Mouse (Mus musculus): Measurements from ENCODE around the gene Gria1. TPM values are rescaled to one million over a fixed set of nuclear protein-coding genes. Genes with fewer than 3 reads are reported as not detected.

Gene Gria1
- polyA plus RNA-seq, 1 experiment from 2014 or later: 0.63 TPM

DNA sequence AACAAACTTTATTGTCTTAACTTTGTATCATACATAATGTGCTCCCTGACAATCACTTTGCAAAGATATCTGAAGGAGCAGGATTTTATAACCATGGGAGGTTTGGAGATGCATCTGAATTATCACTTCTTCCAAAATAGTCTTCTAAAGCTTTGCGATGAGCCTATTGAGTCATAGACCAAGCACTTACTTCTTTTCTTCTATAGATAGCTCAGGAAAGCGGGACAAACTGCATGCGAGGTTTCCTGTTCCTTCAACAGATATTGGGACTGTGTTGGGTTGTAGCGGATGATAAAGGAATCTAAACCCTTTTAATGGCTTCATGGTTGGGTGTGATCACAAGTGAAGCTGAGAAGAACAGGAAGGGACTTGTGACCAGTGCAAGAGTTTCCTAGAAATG is 263.5 kb downstream of the Gria1 start:
- TF ChIP-seq EP300 (optimal IDR thresholded peaks at IDR 0.05) (no peak), CTCF (IDR thresholded peaks at IDR 0.05; ENCODE audit: low read depth) (no peak)

DNA sequence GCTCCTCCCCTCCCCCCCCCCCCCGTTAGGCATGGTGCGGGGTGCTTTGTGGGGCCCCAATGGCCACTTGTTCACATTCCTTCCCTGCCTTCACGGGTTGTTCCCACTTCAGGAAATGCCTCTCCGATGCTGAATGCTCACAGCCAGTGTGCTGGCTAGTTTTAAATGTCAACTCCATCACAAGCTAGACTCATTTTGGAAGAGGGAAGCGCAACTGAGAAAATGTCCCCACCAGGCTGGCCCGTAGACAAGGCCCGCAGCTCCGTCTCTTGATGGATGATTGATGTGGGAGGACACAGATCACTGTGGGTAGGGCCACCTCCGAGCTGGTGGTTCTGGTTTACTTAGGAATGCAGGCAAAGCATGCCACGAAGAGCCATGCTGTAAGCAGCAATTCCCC is 266.9 kb downstream of the Gria1 start:
- H3K36me3 ChIP-seq (ENCODE audit: control insufficient read depth, insufficient read depth, low read length): no peaks in the 10 kb centered on the region
- H3K4me3 ChIP-seq (ENCODE audit: low read depth, low read length): no peak overlapping the region
- ATAC-seq (ENCODE audit: low FRiP score, low TSS enrichment): no peak
- 20% methylated on average over 10 of the region's 10 CpGs for WGBS
- no peaks in the 10 kb centered on the region for H3K4me1 ChIP-seq (replicated peaks; ENCODE audit: control insufficient read depth, insufficient read depth)
- no peak overlapping the region for H3K9ac ChIP-seq (ENCODE audit: low read length)
- H3K9me3 ChIP-seq (ENCODE audit: control insufficient read depth, low read length): no peaks in the 10 kb centered on the region
- no peak overlapping the region for H3K27ac ChIP-seq (replicated peaks)
- no peak for DNase-seq (ENCODE audit: low spot score)
- H3K4me2 ChIP-seq (replicated peaks; ENCODE audit: low read depth): no peak overlapping the region
- H3K27me3 ChIP-seq (ENCODE audit: control insufficient read depth, insufficient read depth, low read length): no peaks in the 10 kb centered on the region
- no peak for TF ChIP-seq EP300 (optimal IDR thresholded peaks at IDR 0.05)
- no peak for TF ChIP-seq CTCF (IDR thresholded peaks at IDR 0.05; ENCODE audit: low read depth)

More for the DNA sequence above, 263.5 kb downstream of the Gria1 start:
- no peak for DNase-seq (ENCODE audit: low spot score)
- H3K36me3 ChIP-seq (ENCODE audit: control insufficient read depth, insufficient read depth, low read length): no peaks in the 10 kb centered on the region
- H3K27me3 ChIP-seq (ENCODE audit: control insufficient read depth, insufficient read depth, low read length): no peaks in the 10 kb centered on the region
- ATAC-seq (ENCODE audit: low FRiP score, low TSS enrichment): no peak
- no peaks in the 10 kb centered on the region for H3K9me3 ChIP-seq (ENCODE audit: control insufficient read depth, low read length)
- 93% methylated on average over 4 of the region's 4 CpGs for WGBS
- no peaks in the 10 kb centered on the region for H3K4me1 ChIP-seq (replicated peaks; ENCODE audit: control insufficient read depth, insufficient read depth)
- no peak overlapping the region for H3K4me3 ChIP-seq (ENCODE audit: low read depth, low read length)
- H3K27ac ChIP-seq (replicated peaks): no peak overlapping the region
- no peak overlapping the region for H3K9ac ChIP-seq (ENCODE audit: low read length)
- no peak overlapping the region for H3K4me2 ChIP-seq (replicated peaks; ENCODE audit: low read depth)

DNA sequence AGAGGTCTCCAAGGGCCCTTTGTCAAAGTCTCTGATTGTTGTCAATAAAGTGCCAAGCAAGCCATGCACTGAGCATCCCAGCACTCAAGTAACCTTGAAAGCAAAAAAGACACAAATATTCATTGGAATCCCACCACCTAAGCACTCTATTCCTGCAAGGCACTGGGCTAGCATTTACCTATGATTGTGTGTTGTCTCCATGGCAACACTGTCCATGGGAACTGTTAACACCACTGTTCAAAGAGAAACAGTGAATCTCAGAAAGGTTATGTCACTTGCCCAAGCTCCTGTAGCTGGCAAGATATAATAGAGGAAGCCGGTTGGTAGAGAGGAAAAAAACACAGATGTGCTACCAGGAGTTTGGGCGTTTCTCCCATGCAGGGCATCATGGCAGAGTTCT is 274.9 kb downstream of the Gria1 start:
- no peaks in the 10 kb centered on the region for H3K4me1 ChIP-seq (replicated peaks; ENCODE audit: control insufficient read depth, insufficient read depth)
- no peak overlapping the region for H3K4me3 ChIP-seq (ENCODE audit: low read depth, low read length)
- ATAC-seq (ENCODE audit: low FRiP score, low TSS enrichment) (no peak), DNase-seq (ENCODE audit: low spot score) (no peak)
- no peak overlapping the region for H3K9ac ChIP-seq (ENCODE audit: low read length)
- no peaks in the 10 kb centered on the region for H3K27me3 ChIP-seq (ENCODE audit: control insufficient read depth, insufficient read depth, low read length)
- no peaks in the 10 kb centered on the region for H3K36me3 ChIP-seq (ENCODE audit: control insufficient read depth, insufficient read depth, low read length)
- H3K27ac ChIP-seq (replicated peaks): no peak overlapping the region
- H3K9me3 ChIP-seq (ENCODE audit: control insufficient read depth, low read length): no peaks in the 10 kb centered on the region
- TF ChIP-seq CTCF (IDR thresholded peaks at IDR 0.05; ENCODE audit: low read depth) (no peak), EP300 (optimal IDR thresholded peaks at IDR 0.05) (no peak)
- WGBS: 74% methylated on average over 2 of the region's 2 CpGs
- no peak overlapping the region for H3K4me2 ChIP-seq (replicated peaks; ENCODE audit: low read depth)

DNA sequence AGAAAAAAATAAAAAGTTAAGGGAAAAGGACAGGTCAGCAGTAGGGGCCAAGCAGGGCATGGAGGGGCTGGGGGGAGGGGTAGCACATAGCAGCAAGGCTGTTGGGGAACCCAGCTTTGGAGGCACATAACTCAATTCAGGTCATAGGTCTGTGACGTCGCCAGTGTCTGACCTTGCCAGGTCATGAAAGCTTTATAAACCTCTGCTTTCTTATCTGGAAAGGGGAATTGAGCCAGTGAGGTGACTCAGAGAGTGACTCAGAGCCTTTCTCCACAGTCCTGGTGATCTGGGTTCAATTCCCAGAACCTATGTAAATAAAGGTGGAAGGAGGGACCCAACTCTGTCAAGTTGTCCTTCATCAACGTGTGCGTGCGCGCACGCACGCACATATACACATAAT is 286.2 kb downstream of the Gria1 start:
- 90% methylated on average over 8 of the region's 8 CpGs for WGBS
- Histone ChIP-seq H3K4me1 (replicated peaks; ENCODE audit: control insufficient read depth, insufficient read depth) (no peaks in the 10 kb centered on the region), H3K4me3 (ENCODE audit: low read depth, low read length) (no peak overlapping the region), H3K27ac (replicated peaks) (no peak overlapping the region), H3K9me3 (ENCODE audit: control insufficient read depth, low read length) (no peaks in the 10 kb centered on the region), H3K4me2 (replicated peaks; ENCODE audit: low read depth) (no peak overlapping the region), H3K27me3 (ENCODE audit: control insufficient read depth, insufficient read depth, low read length) (no peaks in the 10 kb centered on the region), H3K36me3 (ENCODE audit: control insufficient read depth, insufficient read depth, low read length) (no peaks in the 10 kb centered on the region), H3K9ac (ENCODE audit: low read length) (no peak overlapping the region)
- ATAC-seq (ENCODE audit: low FRiP score, low TSS enrichment) (no peak), DNase-seq (ENCODE audit: low spot score) (no peak)
- TF ChIP-seq EP300 (optimal IDR thresholded peaks at IDR 0.05): no peak
- TF ChIP-seq CTCF (IDR thresholded peaks at IDR 0.05; ENCODE audit: low read depth): no peak

DNA sequence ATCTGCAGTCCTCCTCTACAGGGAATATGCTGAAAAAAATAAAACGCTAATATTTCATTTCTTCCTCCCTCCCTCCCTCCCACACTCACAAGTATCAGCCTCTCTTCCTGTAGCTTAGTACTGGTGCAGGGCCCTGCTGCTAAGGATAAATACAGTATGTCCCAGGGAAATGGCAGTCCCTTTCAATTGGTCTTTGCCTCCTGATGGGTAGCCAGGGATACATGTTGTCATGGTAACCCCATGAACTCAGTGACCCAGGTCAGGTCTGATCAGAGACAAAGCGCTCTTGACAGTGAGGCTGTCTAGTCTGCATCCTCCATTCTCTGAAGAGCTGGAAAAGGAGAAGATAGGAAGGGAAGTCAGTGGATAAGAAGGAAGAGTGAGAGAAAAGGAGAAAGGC is 287.1 kb downstream of the Gria1 start:
- Histone ChIP-seq H3K36me3 (ENCODE audit: control insufficient read depth, insufficient read depth, low read length) (no peaks in the 10 kb centered on the region), H3K4me1 (replicated peaks; ENCODE audit: control insufficient read depth, insufficient read depth) (no peaks in the 10 kb centered on the region), H3K27me3 (ENCODE audit: control insufficient read depth, insufficient read depth, low read length) (no peaks in the 10 kb centered on the region), H3K4me3 (ENCODE audit: low read depth, low read length) (no peak overlapping the region), H3K27ac (replicated peaks) (no peak overlapping the region), H3K4me2 (replicated peaks; ENCODE audit: low read depth) (no peak overlapping the region), H3K9ac (ENCODE audit: low read length) (no peak overlapping the region), H3K9me3 (ENCODE audit: control insufficient read depth, low read length) (no peaks in the 10 kb centered on the region)
- ATAC-seq (ENCODE audit: low FRiP score, low TSS enrichment): no peak
- WGBS: 55% methylated on average over 2 of the region's 2 CpGs
- DNase-seq (ENCODE audit: low spot score): no peak
- no peak for TF ChIP-seq CTCF (IDR thresholded peaks at IDR 0.05; ENCODE audit: low read depth)
- no peak for TF ChIP-seq EP300 (optimal IDR thresholded peaks at IDR 0.05)

DNA sequence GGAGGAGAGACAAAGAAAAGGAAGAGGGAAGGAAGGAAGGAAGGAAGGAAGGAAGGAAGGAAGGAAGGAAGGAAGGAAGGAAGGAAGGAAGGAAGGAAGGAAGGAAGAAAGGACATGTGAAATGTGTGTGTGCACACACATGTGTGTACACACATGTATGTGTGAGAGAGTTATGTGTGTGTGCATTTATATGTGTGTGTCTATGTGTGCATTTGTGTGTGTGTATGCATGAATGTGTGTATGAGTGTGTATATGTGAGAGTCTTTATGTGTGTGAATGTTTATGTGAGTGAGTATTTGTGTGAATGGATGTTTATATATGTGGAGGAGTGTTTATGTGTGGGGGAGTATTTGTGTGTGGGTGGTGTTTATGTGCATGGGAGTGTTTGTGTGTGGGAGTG is 287.5 kb downstream of the Gria1 start:
- no peaks in the 10 kb centered on the region for H3K9me3 ChIP-seq (ENCODE audit: control insufficient read depth, low read length)
- H3K9ac ChIP-seq (ENCODE audit: low read length): no peak overlapping the region
- H3K4me2 ChIP-seq (replicated peaks; ENCODE audit: low read depth): no peak overlapping the region
- no peaks in the 10 kb centered on the region for H3K36me3 ChIP-seq (ENCODE audit: control insufficient read depth, insufficient read depth, low read length)
- DNase-seq (ENCODE audit: low spot score) (no peak), ATAC-seq (ENCODE audit: low FRiP score, low TSS enrichment) (no peak)
- no peak overlapping the region for H3K27ac ChIP-seq (replicated peaks)
- no peaks in the 10 kb centered on the region for H3K4me1 ChIP-seq (replicated peaks; ENCODE audit: control insufficient read depth, insufficient read depth)
- H3K27me3 ChIP-seq (ENCODE audit: control insufficient read depth, insufficient read depth, low read length): no peaks in the 10 kb centered on the region
- H3K4me3 ChIP-seq (ENCODE audit: low read depth, low read length): no peak overlapping the region
- TF ChIP-seq EP300 (optimal IDR thresholded peaks at IDR 0.05) (no peak), CTCF (IDR thresholded peaks at IDR 0.05; ENCODE audit: low read depth) (no peak)

All from stomach, postnatal 0 days (tissue).